Mouse (Mus musculus) G1E-ER4 (cell line): ENCODE results near the gene Gm14288. TPM values are rescaled to one million over a fixed set of nuclear protein-coding genes. Genes with fewer than 3 reads are reported as not detected.
"Not testable (repeated sequence)": the region's sequence is repeated elsewhere in the genome, so short reads cannot be mapped to it uniquely, and the experiment has no call there.

Experiments
- GATA1 ChIP-seq: IDR thresholded peaks from one replicate; pipeline ENCODE4 v1.8.0; 2012; ENCODE audit warnings: low read length, inconsistent platforms
- polyA plus RNA-seq: library from polyadenylated mRNA; stranded (reverse); fragments of >175 nt; gene quantifications from 2 replicates; pipeline ENCODE4 v1.2.3, GENCODE M21; 2012

Gm14288 gene
- not detected in 2 replicates for polyA plus RNA-seq

- not testable (repeated sequence) for TF ChIP-seq GATA1
Observed at GRCm38 (mm10) chr2:175800993-175801392, at the start of gene Gm14288. Gene Gm14288, minus strand, starts transcription at chr2:175801093.

GRCm38 (mm10) chr2:175741237-175741636 is 59.7 kb downstream of the Gm14288 start, which contains the start of gene Gm2007:
Gene Gm2007, plus strand, starts transcription at chr2:175741537.
- not testable (repeated sequence) for TF ChIP-seq GATA1

Other genes starting within 250 kb of the Gm14288 start
- gene Gm11007, start 157.1 kb downstream of the Gm14288 start, polyA plus RNA-seq = not detected in 2 replicates
- 0.28 and 0.29 TPM in 2 replicates for gene Zfp969, start 97.4 kb downstream of the Gm14288 start, polyA plus RNA-seq
- not detected in 2 replicates for gene Gm2007, start 59.6 kb downstream of the Gm14288 start, polyA plus RNA-seq
- gene Gm6710, start 68.1 kb upstream of the Gm14288 start, polyA plus RNA-seq = 0.12 TPM in 1 of 2 replicates, not detected in the other
- gene Zfp966, start 130.0 kb upstream of the Gm14288 start, polyA plus RNA-seq = 0.31 TPM in 1 of 2 replicates, not detected in the other
- gene Gm2026, start 164.2 kb upstream of the Gm14288 start, polyA plus RNA-seq = 0.11 and 0.22 TPM in 2 replicates